Mouse (Mus musculus) liver, embryonic 11.5 days (tissue): ENCODE measurements around the gene Dzip1l. TPM values are rescaled to one million over a fixed set of nuclear protein-coding genes. Genes with fewer than 3 reads are reported as not detected.
A peak's percentile ranks its signal among the peaks of the same experiment; 100 is the strongest.

Source experiments
- ATAC-seq: fragments of 200-750 bp; cut with Nextera tagmentation; replicated peaks from 2 replicates; pipeline ENCODE4 v1.8.0; 2017; ENCODE audit warnings: moderate number of reproducible peaks, mild to moderate bottlenecking, moderate TSS enrichment, moderate library complexity; ENCODE audit not compliant: low FRiP score
- DNase-seq: peaks from one replicate; pipeline ENCODE4 v3.0.0-alpha.2; 2017; ENCODE audit warnings: low spot score
- H3K27ac ChIP-seq: fragments of 300-500 bp; sonication (generic); 2 replicates; pipeline ENCODE4 v1.5.1; 2014; ENCODE audit warnings: mild to moderate bottlenecking, low read depth, low read length, control low read depth
- H3K27me3 ChIP-seq: fragments of 300-500 bp; sonication (generic); replicated peaks from 2 replicates; pipeline ENCODE4 v1.6.1; 2014; ENCODE audit warnings: low read length, mixed read lengths; ENCODE audit not compliant: control insufficient read depth, insufficient read depth
- H3K36me3 ChIP-seq: fragments of 300-500 bp; sonication (generic); 2 replicates; pipeline ENCODE4 v1.6.1; 2014; ENCODE audit warnings: mild to moderate bottlenecking, low read length, moderate library complexity, mixed read lengths; ENCODE audit not compliant: control insufficient read depth, insufficient read depth
- H3K4me1 ChIP-seq: fragments of 300-500 bp; sonication (generic); replicated peaks from 2 replicates; pipeline ENCODE4 v1.6.1; 2014; ENCODE audit warnings: low read length, mixed read lengths; ENCODE audit not compliant: control insufficient read depth, insufficient read depth
- H3K4me2 ChIP-seq: fragments of 300-500 bp; sonication (generic); 2 replicates; pipeline ENCODE4 v1.6.1; 2014; ENCODE audit warnings: mild to moderate bottlenecking, control low read depth, moderate library complexity
- H3K4me3 ChIP-seq: fragments of 300-500 bp; sonication (generic); 2 replicates; pipeline ENCODE4 v1.5.1; 2014; ENCODE audit warnings: low read depth, low read length, control low read depth
- H3K9ac ChIP-seq: fragments of 300-500 bp; sonication (generic); 2 replicates; pipeline ENCODE4 v1.6.1; 2014; ENCODE audit warnings: low read depth, low read length, control low read depth
- H3K9me3 ChIP-seq: fragments of 300-500 bp; sonication (generic); 2 replicates; pipeline ENCODE4 v1.6.1; 2016; ENCODE audit warnings: low read length, inconsistent platforms, mixed read lengths; ENCODE audit not compliant: control insufficient read depth
- WGBS: fragments of 180-500 bp; shearing (Covaris S2); extraction: QIAGEN DNeasy Blood & Tissue Kit; methylation state at CpG from one replicate; pipeline ENCODE4 v1.1.7; 2014; 5-methylcytosine and 5-hydroxymethylcytosine counted together
- polyA plus RNA-seq: library from polyadenylated mRNA; unstranded; fragments of >200 nt; fragmentation: Nextera tagmentation; extraction: Ambion mirVana; gene quantifications from 2 replicates; pipeline ENCODE4 v1.2.1, GENCODE M21; 2014

Dzip1l gene
- polyA plus RNA-seq, 1 experiment from 2014 or later: 6.2 TPM

- Histone ChIP-seq H3K4me3 (no peak overlapping the region), H3K27ac (no peak overlapping the region), H3K27me3 (no peaks in the 10 kb centered on the region), H3K9me3 (no peaks in the 10 kb centered on the region), H3K4me2 (no peak overlapping the region), H3K36me3 (peaks cover 4% of the 10 kb centered on the region), H3K9ac (no peak overlapping the region), H3K4me1 (no peaks in the 10 kb centered on the region)
- DNase-seq (no peak), ATAC-seq (peak; percentile 33; the same call in 1 of the 2 replicates)
- WGBS: 81% methylated on average over 1 of the region's 1 CpGs
Observed at GRCm38 (mm10) chr9:99636776-99637175, 7.5 kb downstream of the Dzip1l start.

GRCm38 (mm10) chr9:99637227-99637626 lies 7.9 kb downstream of the Dzip1l start:
- WGBS: 96% methylated on average over 17 of the region's 17 CpGs
- H3K9ac ChIP-seq: no peak overlapping the region
- no peak overlapping the region for H3K4me2 ChIP-seq
- no peak overlapping the region for H3K27ac ChIP-seq
- peaks cover 4% of the 10 kb centered on the region for H3K36me3 ChIP-seq
- ATAC-seq: 0 out of 2 replicates have a peak, but pooled peaks have one; percentile 27
- no peak overlapping the region for H3K4me3 ChIP-seq
- DNase-seq: no peak
- no peaks in the 10 kb centered on the region for H3K4me1 ChIP-seq
- H3K27me3 ChIP-seq: no peaks in the 10 kb centered on the region
- no peaks in the 10 kb centered on the region for H3K9me3 ChIP-seq

GRCm38 (mm10) chr9:99637736-99638135 lies 8.4 kb downstream of the Dzip1l start:
- H3K4me2 ChIP-seq: no peak overlapping the region
- H3K9me3 ChIP-seq: no peaks in the 10 kb centered on the region
- H3K4me1 ChIP-seq: no peaks in the 10 kb centered on the region
- no peak for ATAC-seq
- no peak overlapping the region for H3K4me3 ChIP-seq
- peaks cover 4% of the 10 kb centered on the region for H3K36me3 ChIP-seq
- no peak overlapping the region for H3K27ac ChIP-seq
- DNase-seq: no peak
- WGBS: 88% methylated on average over 13 of the region's 13 CpGs
- no peak overlapping the region for H3K9ac ChIP-seq
- no peaks in the 10 kb centered on the region for H3K27me3 ChIP-seq

- Histone ChIP-seq H3K4me2 (no peak overlapping the region), H3K27me3 (no peaks in the 10 kb centered on the region), H3K4me1 (no peaks in the 10 kb centered on the region), H3K9ac (no peak overlapping the region), H3K36me3 (peaks cover 4% of the 10 kb centered on the region), H3K27ac (no peak overlapping the region), H3K9me3 (no peaks in the 10 kb centered on the region), H3K4me3 (no peak overlapping the region)
- WGBS: 87% methylated on average over 5 of the region's 5 CpGs
- no peak for DNase-seq
- ATAC-seq: no peak
Observed at GRCm38 (mm10) chr9:99639957-99640356, 10.7 kb downstream of the Dzip1l start.

- Histone ChIP-seq H3K27me3 (no peaks in the 10 kb centered on the region), H3K9me3 (no peaks in the 10 kb centered on the region), H3K4me1 (no peaks in the 10 kb centered on the region), H3K4me2 (no peak overlapping the region), H3K36me3 (peaks cover 4% of the 10 kb centered on the region; the same call in 1 of the 2 replicates), H3K9ac (no peak overlapping the region), H3K4me3 (no peak overlapping the region), H3K27ac (no peak overlapping the region)
- 88% methylated on average over 6 of the region's 6 CpGs for WGBS
- DNase-seq (no peak), ATAC-seq (no peak)
Observed at GRCm38 (mm10) chr9:99645416-99645815, 16.1 kb downstream of the Dzip1l start.

GRCm38 (mm10) chr9:99646102-99646501 lies 16.8 kb downstream of the Dzip1l start:
- Histone ChIP-seq H3K27me3 (no peaks in the 10 kb centered on the region), H3K4me1 (no peaks in the 10 kb centered on the region), H3K9ac (no peak overlapping the region), H3K4me2 (no peak overlapping the region), H3K36me3 (peaks cover 4% of the 10 kb centered on the region; the same call in 1 of the 2 replicates), H3K27ac (no peak overlapping the region), H3K9me3 (no peaks in the 10 kb centered on the region), H3K4me3 (no peak overlapping the region)
- no peak for DNase-seq
- 94% methylated on average over 6 of the region's 6 CpGs for WGBS
- ATAC-seq: no peak

GRCm38 (mm10) chr9:99660756-99661155 lies 31.5 kb downstream of the Dzip1l start:
- no peak for ATAC-seq
- WGBS: 81% methylated on average over 10 of the region's 10 CpGs
- DNase-seq: no peak
- H3K9me3 ChIP-seq: no peaks in the 10 kb centered on the region
- H3K4me3 ChIP-seq: no peak overlapping the region
- H3K27ac ChIP-seq: no peak overlapping the region
- no peaks in the 10 kb centered on the region for H3K27me3 ChIP-seq
- H3K9ac ChIP-seq: no peak overlapping the region
- no peak overlapping the region for H3K4me2 ChIP-seq
- H3K36me3 ChIP-seq: 0 out of 2 replicates have a peak, but pooled peaks cover 4% of the 10 kb centered on the region
- H3K4me1 ChIP-seq: no peaks in the 10 kb centered on the region

GRCm38 (mm10) chr9:99661606-99662166 lies 32.4 kb downstream of the Dzip1l start:
- 75% methylated on average over 16 of the region's 16 CpGs for WGBS
- ATAC-seq: no peak

GRCm38 (mm10) chr9:99662406-99662805 lies 33.1 kb downstream of the Dzip1l start:
- H3K9ac ChIP-seq: no peak overlapping the region
- no peak overlapping the region for H3K4me3 ChIP-seq
- no peak overlapping the region for H3K4me2 ChIP-seq
- H3K4me1 ChIP-seq: no peaks in the 10 kb centered on the region
- H3K36me3 ChIP-seq: no peaks in the 10 kb centered on the region
- ATAC-seq (no peak; the same call in 1 of the 2 replicates), DNase-seq (peak; percentile 79)
- WGBS: 26% methylated on average over 7 of the region's 7 CpGs
- no peaks in the 10 kb centered on the region for H3K27me3 ChIP-seq
- H3K9me3 ChIP-seq: no peaks in the 10 kb centered on the region
- no peak overlapping the region for H3K27ac ChIP-seq

More at GRCm38 (mm10) chr9:99661606-99662166, 32.4 kb downstream of the Dzip1l start:
- Histone ChIP-seq H3K4me3 (no peak overlapping the region), H3K27ac (no peak overlapping the region), H3K27me3 (no peaks in the 10 kb centered on the region), H3K9ac (no peak overlapping the region), H3K4me1 (no peaks in the 10 kb centered on the region), H3K36me3 (no peaks in the 10 kb centered on the region), H3K9me3 (no peaks in the 10 kb centered on the region), H3K4me2 (no peak overlapping the region)
- DNase-seq: no peak
